Mouse (Mus musculus) cortical plate, adult 2 months (tissue): ENCODE measurements around the gene Akap12.

Source experiments
- CTCF ChIP-seq: fragments of 200-500 bp; IDR thresholded peaks from 2 replicates; pipeline ENCODE4 v1.5.1; 2011; ENCODE audit warnings: mild to moderate bottlenecking, control low read depth, low read length; ENCODE audit not compliant: insufficient read depth; ENCODE audit errors: extremely low read depth
- POLR2A ChIP-seq: fragments of 200-500 bp; IDR thresholded peaks from 2 replicates; pipeline ENCODE4 v1.6.1; 2011; ENCODE audit warnings: mild to moderate bottlenecking, low read length, control low read depth; ENCODE audit not compliant: insufficient read depth; ENCODE audit errors: extremely low read depth

- no peak for TF ChIP-seq CTCF
- TF ChIP-seq POLR2A, result no peak
Measured at GRCm38 (mm10) chr10:4276081-4276480, 9.9 kb downstream of the Akap12 start.
